Mouse (Mus musculus) cortical plate, adult 2 months (tissue): Measurements from ENCODE around the gene Il1rapl1.

ENCODE experiments used
- CTCF ChIP-seq: fragments of 200-500 bp; IDR thresholded peaks from 2 replicates; pipeline ENCODE4 v1.5.1; 2011; ENCODE audit warnings: mild to moderate bottlenecking, control low read depth, low read length; ENCODE audit not compliant: insufficient read depth; ENCODE audit errors: extremely low read depth
- POLR2A ChIP-seq: fragments of 200-500 bp; IDR thresholded peaks from 2 replicates; pipeline ENCODE4 v1.6.1; 2011; ENCODE audit warnings: mild to moderate bottlenecking, low read length, control low read depth; ENCODE audit not compliant: insufficient read depth; ENCODE audit errors: extremely low read depth

- TF ChIP-seq CTCF (no peak), POLR2A (no peak)
Measured at GRCm38 (mm10) chrX:88072741-88073419, 42.6 kb downstream of the Il1rapl1 start.
